Mouse (Mus musculus): ENCODE data around the gene Syn3. TPM values are rescaled to one million over a fixed set of nuclear protein-coding genes. Genes with fewer than 3 reads are reported as not detected.

Syn3 gene
- polyA plus RNA-seq, 1 experiment from 2014 or later = 8.5 TPM

DNA sequence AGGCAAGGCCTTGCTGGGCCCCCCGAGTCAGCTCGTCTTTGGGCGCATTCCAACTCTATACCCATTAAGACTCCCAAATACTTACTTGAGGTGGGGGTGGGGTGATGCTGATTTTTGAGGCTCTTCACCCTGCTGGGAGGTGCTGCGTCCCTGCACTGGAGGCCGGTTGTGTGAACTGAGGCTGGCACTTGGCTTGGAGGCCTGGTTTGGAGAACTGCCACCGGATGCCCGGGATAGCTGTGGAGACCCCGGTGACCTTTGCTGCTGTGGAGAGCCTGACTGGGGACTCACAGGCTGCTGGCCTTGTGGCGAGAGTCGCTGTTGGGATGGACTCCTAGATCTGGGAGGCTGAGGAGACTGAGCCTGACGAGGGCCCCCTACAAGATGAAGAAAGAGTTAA lies 441.4 kb downstream of the Syn3 start:
- Histone ChIP-seq H3K27ac (ENCODE audit: low read depth, low read length) (no peak overlapping the region), H3K4me1 (ENCODE audit: control insufficient read depth, insufficient read depth, low read length) (no peaks in the 10 kb centered on the region), H3K9me3 (replicated peaks; ENCODE audit: control insufficient read depth, low read length) (no peaks in the 10 kb centered on the region), H3K4me3 (ENCODE audit: low read depth, low read length) (no peak overlapping the region), H3K36me3 (ENCODE audit: control insufficient read depth, insufficient read depth, low read length) (peaks cover 16% of the 10 kb centered on the region; the same call in 1 of the 2 replicates), H3K9ac (ENCODE audit: low read length) (no peak overlapping the region), H3K27me3 (replicated peaks; ENCODE audit: control insufficient read depth, insufficient read depth, low read length) (no peaks in the 10 kb centered on the region), H3K4me2 (ENCODE audit: low read length) (no peak overlapping the region)
- WGBS = 86% methylated on average over 11 of the region's 11 CpGs
- no peak for ATAC-seq
- DNase-seq (ENCODE audit: low spot score) = no peak

DNA sequence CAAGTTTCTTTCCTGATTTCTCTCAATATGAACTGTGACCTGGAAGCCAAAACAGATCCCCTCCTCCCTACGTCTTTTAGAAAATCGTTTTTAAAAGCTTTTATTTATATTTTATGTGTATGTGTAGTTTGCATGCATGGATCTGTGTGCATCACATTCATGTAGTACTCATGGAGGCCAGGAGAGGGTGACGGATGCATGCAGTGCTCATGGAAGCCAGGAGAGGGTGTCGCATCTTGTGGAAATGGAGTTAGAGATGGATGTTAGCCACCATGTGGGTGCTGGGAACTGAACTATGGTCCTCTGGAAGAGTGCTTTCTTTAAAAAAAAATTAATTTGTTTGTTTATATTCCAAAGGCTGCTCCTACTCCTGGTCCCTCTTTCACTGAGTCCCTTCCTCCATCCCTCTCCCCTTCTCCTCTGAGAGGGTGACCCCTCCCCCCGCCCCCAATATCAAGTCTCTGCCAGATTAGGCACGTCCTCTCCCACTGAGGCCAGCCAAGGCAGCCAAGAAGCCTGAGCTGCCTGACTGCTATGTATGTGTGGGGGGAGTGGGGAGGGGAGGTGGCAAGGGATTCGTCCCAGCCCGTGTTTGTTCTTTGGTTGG lies 442.3 kb downstream of the Syn3 start:
- Histone ChIP-seq H3K9ac (ENCODE audit: low read length) (no peak overlapping the region), H3K27me3 (replicated peaks; ENCODE audit: control insufficient read depth, insufficient read depth, low read length) (no peaks in the 10 kb centered on the region), H3K36me3 (ENCODE audit: control insufficient read depth, insufficient read depth, low read length) (peaks cover 18% of the 10 kb centered on the region; the same call in 1 of the 2 replicates), H3K4me1 (ENCODE audit: control insufficient read depth, insufficient read depth, low read length) (no peaks in the 10 kb centered on the region), H3K4me2 (ENCODE audit: low read length) (no peak overlapping the region), H3K27ac (ENCODE audit: low read depth, low read length) (no peak overlapping the region), H3K4me3 (ENCODE audit: low read depth, low read length) (no peak overlapping the region), H3K9me3 (replicated peaks; ENCODE audit: control insufficient read depth, low read length) (no peaks in the 10 kb centered on the region)
- DNase-seq (ENCODE audit: low spot score) (no peak), ATAC-seq (no peak)
- WGBS = 88% methylated on average over 8 of the region's 8 CpGs

DNA sequence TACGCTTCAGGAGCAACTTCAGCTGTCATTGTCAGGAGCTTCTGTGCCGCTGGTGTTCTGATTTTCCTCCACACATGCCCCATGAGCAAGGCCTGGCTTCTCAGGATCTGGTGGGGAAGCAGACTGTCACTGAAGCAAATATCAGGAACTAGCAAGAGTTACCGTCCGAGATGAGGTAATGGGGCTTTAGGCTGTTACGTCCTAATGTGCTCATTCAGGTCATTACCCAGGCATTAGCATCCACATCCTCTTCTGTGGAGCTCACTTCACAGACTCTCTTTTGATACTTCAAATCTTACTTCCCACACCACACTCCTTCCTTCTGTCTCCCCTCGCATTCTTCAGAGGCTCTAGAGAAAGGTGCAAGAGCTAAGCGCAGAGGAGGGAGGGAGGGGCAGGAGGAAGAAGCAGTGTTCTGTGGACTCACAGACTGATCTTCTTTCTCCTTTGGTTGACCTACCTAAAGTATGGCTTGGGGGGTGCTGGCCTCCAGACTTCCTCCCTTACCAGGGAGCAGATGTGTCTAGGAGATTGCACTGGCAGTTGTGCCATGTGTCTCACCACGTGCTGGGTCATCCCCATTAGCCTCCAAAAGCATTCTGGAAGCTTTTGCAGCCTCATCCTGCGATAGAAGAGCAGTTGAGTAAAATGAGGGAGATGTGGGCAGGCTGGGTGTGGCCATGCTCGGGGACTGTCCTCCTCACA lies 445.7 kb downstream of the Syn3 start:
- Histone ChIP-seq H3K9me3 (replicated peaks; ENCODE audit: control insufficient read depth, low read length) (no peaks in the 10 kb centered on the region), H3K4me1 (ENCODE audit: control insufficient read depth, insufficient read depth, low read length) (no peaks in the 10 kb centered on the region), H3K36me3 (ENCODE audit: control insufficient read depth, insufficient read depth, low read length) (peaks cover 23% of the 10 kb centered on the region; the same call in 1 of the 2 replicates), H3K9ac (ENCODE audit: low read length) (no peak overlapping the region), H3K27ac (ENCODE audit: low read depth, low read length) (no peak overlapping the region), H3K4me3 (ENCODE audit: low read depth, low read length) (no peak overlapping the region), H3K4me2 (ENCODE audit: low read length) (no peak overlapping the region), H3K27me3 (replicated peaks; ENCODE audit: control insufficient read depth, insufficient read depth, low read length) (no peaks in the 10 kb centered on the region)
- DNase-seq (ENCODE audit: low spot score) (no peak), ATAC-seq (no peak)
- 88% methylated on average over 10 of the region's 10 CpGs for WGBS

DNA sequence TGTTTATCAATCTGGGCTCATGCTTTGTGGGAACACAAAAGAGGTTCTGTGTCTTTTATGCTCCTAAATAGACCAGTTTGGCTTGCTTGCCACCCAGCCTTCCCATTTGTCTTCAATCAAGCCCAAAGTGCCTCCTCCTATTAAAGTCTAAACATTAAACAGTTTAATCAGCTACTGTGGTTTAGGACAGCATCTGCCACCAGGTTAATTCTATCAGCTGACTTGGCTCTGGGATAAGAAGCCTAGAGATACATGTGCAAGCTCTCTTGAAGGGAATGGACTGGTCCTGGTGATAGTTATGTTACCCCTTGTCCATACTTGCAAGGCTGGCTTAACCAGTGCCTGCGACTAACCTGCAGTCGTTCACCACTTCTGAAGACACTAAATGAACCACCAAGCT lies 448.2 kb downstream of the Syn3 start:
- DNase-seq (ENCODE audit: low spot score) (no peak), ATAC-seq (no peak)
- 83% methylated on average over 2 of the region's 2 CpGs for WGBS
- H3K9ac ChIP-seq (ENCODE audit: low read length) = no peak overlapping the region
- H3K9me3 ChIP-seq (replicated peaks; ENCODE audit: control insufficient read depth, low read length) = no peaks in the 10 kb centered on the region
- H3K4me2 ChIP-seq (ENCODE audit: low read length) = no peak overlapping the region
- no peak overlapping the region for H3K4me3 ChIP-seq (ENCODE audit: low read depth, low read length)
- H3K36me3 ChIP-seq (ENCODE audit: control insufficient read depth, insufficient read depth, low read length) = peaks cover 16% of the 10 kb centered on the region; the same call in 1 of the 2 replicates
- no peaks in the 10 kb centered on the region for H3K27me3 ChIP-seq (replicated peaks; ENCODE audit: control insufficient read depth, insufficient read depth, low read length)
- no peaks in the 10 kb centered on the region for H3K4me1 ChIP-seq (ENCODE audit: control insufficient read depth, insufficient read depth, low read length)
- no peak overlapping the region for H3K27ac ChIP-seq (ENCODE audit: low read depth, low read length)

DNA sequence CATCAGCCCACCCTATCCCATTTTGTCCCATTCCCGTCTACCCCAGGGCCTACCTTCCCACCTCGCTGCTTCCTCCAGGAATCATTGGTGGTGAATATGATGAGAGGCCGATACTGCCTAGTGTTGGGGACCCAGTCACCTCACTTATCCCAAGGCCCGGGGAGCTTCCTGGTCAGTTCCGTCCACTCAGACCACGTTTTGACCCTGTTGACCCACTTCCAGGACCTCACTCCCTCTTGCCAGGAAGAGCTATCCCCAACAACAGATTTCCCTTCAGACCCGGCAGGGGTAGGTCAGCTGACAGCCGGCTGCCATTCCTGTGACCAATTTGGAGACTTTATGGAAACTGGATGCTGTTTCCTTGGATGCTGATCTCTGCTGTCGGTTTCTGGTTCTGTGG lies 450.9 kb downstream of the Syn3 start:
- WGBS = 94% methylated on average over 9 of the region's 9 CpGs

DNA sequence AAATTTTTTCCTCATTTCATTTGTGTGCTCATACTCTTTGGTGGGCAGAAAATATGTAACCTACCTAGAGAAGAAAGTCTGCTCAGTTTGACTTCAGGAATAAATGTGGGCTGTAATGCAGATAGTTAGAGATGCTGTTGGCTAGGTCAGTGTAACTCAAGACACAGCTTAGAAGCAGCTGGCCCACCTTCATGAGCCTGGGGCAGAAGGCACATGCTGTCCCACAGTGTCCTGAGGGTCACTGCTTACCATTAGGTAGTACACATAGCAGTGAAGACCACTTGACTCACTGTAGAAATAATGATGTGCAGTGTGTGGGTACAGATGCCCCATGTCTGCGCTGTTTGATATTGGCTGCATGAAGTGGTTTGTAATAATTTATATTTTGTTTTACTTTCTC lies 452.3 kb downstream of the Syn3 start:
- no peak overlapping the region for H3K9ac ChIP-seq (ENCODE audit: low read length)
- no peaks in the 10 kb centered on the region for H3K4me1 ChIP-seq (ENCODE audit: control insufficient read depth, insufficient read depth, low read length)
- no peak overlapping the region for H3K27ac ChIP-seq (ENCODE audit: low read depth, low read length)
- H3K36me3 ChIP-seq (ENCODE audit: control insufficient read depth, insufficient read depth, low read length) = peaks cover 8% of the 10 kb centered on the region; the same call in 1 of the 2 replicates
- no peak overlapping the region for H3K4me3 ChIP-seq (ENCODE audit: low read depth, low read length)
- ATAC-seq = no peak
- no peak overlapping the region for H3K4me2 ChIP-seq (ENCODE audit: low read length)
- H3K27me3 ChIP-seq (replicated peaks; ENCODE audit: control insufficient read depth, insufficient read depth, low read length) = no peaks in the 10 kb centered on the region
- no peak for DNase-seq (ENCODE audit: low spot score)
- WGBS = 97% methylated on average over 1 of the region's 1 CpGs
- H3K9me3 ChIP-seq (replicated peaks; ENCODE audit: control insufficient read depth, low read length) = no peaks in the 10 kb centered on the region

More for the DNA sequence above, 450.9 kb downstream of the Syn3 start:
- Histone ChIP-seq H3K4me2 (ENCODE audit: low read length) (no peak overlapping the region), H3K27ac (ENCODE audit: low read depth, low read length) (no peak overlapping the region), H3K4me1 (ENCODE audit: control insufficient read depth, insufficient read depth, low read length) (no peaks in the 10 kb centered on the region), H3K4me3 (ENCODE audit: low read depth, low read length) (no peak overlapping the region), H3K9ac (ENCODE audit: low read length) (no peak overlapping the region), H3K36me3 (ENCODE audit: control insufficient read depth, insufficient read depth, low read length) (peaks cover 11% of the 10 kb centered on the region; the same call in 1 of the 2 replicates), H3K9me3 (replicated peaks; ENCODE audit: control insufficient read depth, low read length) (no peaks in the 10 kb centered on the region), H3K27me3 (replicated peaks; ENCODE audit: control insufficient read depth, insufficient read depth, low read length) (no peaks in the 10 kb centered on the region)
- ATAC-seq (no peak), DNase-seq (ENCODE audit: low spot score) (no peak)

DNA sequence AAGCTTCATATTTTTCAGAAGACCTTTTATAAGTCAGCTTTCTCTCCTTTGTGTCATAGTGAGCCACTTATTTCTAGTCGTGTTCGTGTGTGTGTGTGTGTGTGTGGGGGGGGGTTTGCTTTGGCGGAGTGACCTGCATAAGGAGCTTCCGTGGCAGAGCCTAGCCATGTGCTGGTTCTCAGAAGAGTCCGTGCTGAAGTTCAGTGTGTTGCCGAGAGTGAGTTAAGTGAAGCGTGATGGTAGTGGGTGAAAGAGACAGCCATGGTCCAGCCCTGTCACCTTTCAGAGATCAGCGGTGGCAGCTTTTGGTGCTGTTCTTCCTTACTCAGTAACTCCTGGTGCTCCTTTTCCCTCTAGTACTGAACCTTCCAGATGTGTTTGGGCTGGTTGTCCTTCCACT lies 454.6 kb downstream of the Syn3 start:
- Histone ChIP-seq H3K27me3 (replicated peaks; ENCODE audit: control insufficient read depth, insufficient read depth, low read length) (no peaks in the 10 kb centered on the region), H3K9me3 (replicated peaks; ENCODE audit: control insufficient read depth, low read length) (no peaks in the 10 kb centered on the region), H3K4me3 (ENCODE audit: low read depth, low read length) (no peak overlapping the region), H3K9ac (ENCODE audit: low read length) (no peak overlapping the region), H3K27ac (ENCODE audit: low read depth, low read length) (no peak overlapping the region), H3K4me1 (ENCODE audit: control insufficient read depth, insufficient read depth, low read length) (no peaks in the 10 kb centered on the region), H3K4me2 (ENCODE audit: low read length) (no peak overlapping the region), H3K36me3 (ENCODE audit: control insufficient read depth, insufficient read depth, low read length) (peaks cover 5% of the 10 kb centered on the region; the same call in 1 of the 2 replicates)
- 83% methylated on average over 8 of the region's 8 CpGs for WGBS
- ATAC-seq = no peak
- DNase-seq (ENCODE audit: low spot score) = no peak

DNA sequence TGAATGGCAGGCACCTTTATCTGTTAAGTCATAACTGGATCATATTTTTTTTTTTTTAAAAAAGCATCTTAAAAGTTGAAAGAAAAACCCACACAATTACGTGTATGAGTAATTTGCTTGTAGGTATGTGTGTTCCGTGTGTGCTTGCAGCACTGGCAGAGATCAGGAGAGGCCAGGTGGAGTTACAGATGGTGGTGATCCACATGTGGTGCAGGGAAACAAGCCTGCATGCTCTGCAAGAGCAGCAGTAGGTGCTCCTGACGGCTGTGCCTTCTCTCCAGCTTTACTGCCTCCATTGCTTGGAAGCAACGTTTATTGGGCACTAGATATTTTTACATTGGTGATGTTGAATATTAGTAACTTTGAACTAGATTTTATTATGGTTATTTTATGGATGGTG lies 455.0 kb downstream of the Syn3 start:
- Histone ChIP-seq H3K4me2 (ENCODE audit: low read length) (no peak overlapping the region), H3K4me1 (ENCODE audit: control insufficient read depth, insufficient read depth, low read length) (no peaks in the 10 kb centered on the region), H3K27ac (ENCODE audit: low read depth, low read length) (no peak overlapping the region), H3K9ac (ENCODE audit: low read length) (no peak overlapping the region), H3K4me3 (ENCODE audit: low read depth, low read length) (no peak overlapping the region), H3K27me3 (replicated peaks; ENCODE audit: control insufficient read depth, insufficient read depth, low read length) (no peaks in the 10 kb centered on the region), H3K9me3 (replicated peaks; ENCODE audit: control insufficient read depth, low read length) (no peaks in the 10 kb centered on the region), H3K36me3 (ENCODE audit: control insufficient read depth, insufficient read depth, low read length) (peaks cover 5% of the 10 kb centered on the region; the same call in 1 of the 2 replicates)
- ATAC-seq (no peak), DNase-seq (ENCODE audit: low spot score) (no peak)
- WGBS = 82% methylated on average over 4 of the region's 4 CpGs

Data from forebrain, embryonic 14.5 days (tissue).